Mouse (Mus musculus) inflammation-experienced regulatory T-cells, adult 6 months (primary cell): ENCODE measurements around the gene Smlr1. TPM values are rescaled to one million over a fixed set of nuclear protein-coding genes. Genes with fewer than 3 reads are reported as not detected.
A peak's percentile ranks its signal among the peaks of the same experiment; 100 is the strongest.

ENCODE experiments used
- ATAC-seq: one replicate; pipeline ENCODE4 v1.8.0; 2017
- polyA plus RNA-seq, 3 experiments: library from polyadenylated mRNA; unstranded; fragments of 100-300 nt; shearing (Covaris generic); gene quantifications; one replicate each; pipeline ENCODE4 v1.2.1; 2017

Gene Smlr1
- polyA plus RNA-seq, 3 experiments from 2014 or later = not detected

DNA sequence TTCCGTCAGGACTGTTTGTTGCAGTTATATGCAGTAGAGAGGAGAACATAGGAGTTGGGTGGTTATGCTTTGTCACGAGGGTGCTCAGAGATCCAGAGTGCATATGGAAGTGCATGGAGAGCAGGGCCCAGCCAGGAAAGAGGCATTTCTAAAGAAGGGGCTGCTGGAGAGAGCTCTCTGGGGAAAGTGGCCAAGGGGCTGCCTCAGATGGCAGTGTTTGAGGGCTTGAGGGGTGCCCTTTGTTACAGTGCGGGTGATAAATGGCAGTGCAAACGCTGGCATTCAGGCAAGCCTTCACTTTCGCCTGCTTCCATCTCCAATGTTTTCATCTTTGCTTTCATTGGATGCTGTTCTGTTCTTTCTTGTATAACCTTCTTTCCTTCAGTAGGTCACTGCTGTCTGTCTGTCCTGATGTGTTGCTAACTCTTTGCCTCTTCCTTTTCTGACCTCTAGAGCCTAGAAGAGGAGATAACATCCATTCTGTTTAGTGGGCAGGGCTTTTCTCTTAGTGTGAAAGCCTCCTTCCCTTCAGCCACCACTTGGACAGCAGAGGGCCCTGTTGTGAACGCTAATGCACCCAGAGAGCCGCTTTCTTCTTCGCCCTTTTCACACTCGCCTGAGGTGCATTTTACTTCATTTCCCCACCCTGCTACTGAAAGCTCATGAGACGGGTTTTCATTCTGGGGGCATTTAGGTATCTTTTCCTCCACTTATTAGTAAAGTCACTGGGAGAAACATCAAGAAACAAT lies 36.6 kb downstream of the Smlr1 start:
- ATAC-seq = no peak

DNA sequence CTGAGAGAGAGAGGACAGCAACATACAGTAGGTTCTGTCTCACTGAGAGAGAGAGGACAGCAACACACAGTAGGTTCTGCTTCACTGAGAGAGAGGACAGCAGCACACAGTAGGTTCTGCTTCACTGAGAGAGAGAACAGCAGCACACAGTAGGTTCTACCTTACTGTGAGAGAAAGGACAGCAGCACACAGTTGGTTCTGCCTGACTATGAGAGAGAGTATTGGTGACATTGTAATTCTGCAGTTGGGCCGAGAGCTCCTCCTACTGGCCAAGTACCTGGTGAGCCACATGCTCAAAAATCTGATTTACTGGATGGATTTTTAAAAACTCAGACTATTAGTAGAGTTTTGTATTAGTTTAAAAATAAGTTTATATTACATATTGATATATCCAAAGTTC lies 47.6 kb downstream of the Smlr1 start:
- peak; percentile 63 for ATAC-seq

DNA sequence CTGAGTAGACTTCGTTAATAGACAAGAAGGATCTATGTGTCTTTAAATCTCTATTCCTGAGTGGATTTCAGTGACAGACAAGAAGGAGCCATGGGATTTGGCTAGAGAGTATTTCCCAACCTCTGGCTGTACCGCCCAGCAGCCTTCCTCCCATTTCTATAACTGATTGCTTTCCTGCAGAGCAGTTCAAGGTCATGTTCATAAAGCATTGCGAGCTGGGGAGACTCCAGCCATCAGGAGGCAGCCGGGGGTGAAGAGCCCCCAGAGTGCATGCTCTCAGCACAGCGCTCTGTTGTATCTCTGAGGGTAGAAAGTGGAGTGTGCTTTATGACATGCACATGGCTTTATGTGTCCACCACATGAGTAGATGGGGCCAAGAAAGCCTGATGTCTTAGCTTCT lies 53.3 kb downstream of the Smlr1 start:
- ATAC-seq = no peak

DNA sequence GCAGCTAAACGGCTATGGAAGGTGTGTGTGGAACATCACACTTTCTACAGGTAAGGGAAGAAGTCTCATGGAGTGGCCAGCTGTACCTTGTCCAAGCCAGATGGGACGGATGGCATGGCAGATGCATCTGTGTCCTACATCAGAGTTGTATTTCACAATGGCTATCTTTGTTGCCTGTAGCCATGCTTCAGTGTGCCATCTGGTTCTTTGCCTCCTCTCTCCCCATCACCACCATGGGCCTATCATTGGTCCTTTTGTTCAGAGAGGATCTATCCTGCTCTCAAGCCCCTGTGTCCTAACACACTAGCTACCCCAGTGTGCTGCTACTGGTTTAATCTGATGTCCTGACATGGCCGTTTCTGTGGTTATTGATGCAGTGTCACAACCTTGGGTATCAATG lies 56.4 kb downstream of the Smlr1 start:
- ATAC-seq = no peak

Other genes starting within 250 kb of the Smlr1 start
- gene Akap7, start 228.4 kb downstream of the Smlr1 start, polyA plus RNA-seq = 1 to 10 TPM; 1.5 to 5.7 (median 3.0) TPM
- 10 to 100 TPM; 14.8 to 20.7 (median 18.3) TPM for gene Epb41l2, start 176.5 kb downstream of the Smlr1 start, polyA plus RNA-seq